Mouse (Mus musculus): ENCODE data around the gene Galnt7. TPM values are rescaled to one million over a fixed set of nuclear protein-coding genes. Genes with fewer than 3 reads are reported as not detected.
"Not testable (repeated sequence)": the region's sequence is repeated elsewhere in the genome, so short reads cannot be mapped to it uniquely, and the experiment has no call there.

Galnt7 gene
- polyA plus RNA-seq, 1 experiment from 2014 or later: 17.3 TPM

DNA sequence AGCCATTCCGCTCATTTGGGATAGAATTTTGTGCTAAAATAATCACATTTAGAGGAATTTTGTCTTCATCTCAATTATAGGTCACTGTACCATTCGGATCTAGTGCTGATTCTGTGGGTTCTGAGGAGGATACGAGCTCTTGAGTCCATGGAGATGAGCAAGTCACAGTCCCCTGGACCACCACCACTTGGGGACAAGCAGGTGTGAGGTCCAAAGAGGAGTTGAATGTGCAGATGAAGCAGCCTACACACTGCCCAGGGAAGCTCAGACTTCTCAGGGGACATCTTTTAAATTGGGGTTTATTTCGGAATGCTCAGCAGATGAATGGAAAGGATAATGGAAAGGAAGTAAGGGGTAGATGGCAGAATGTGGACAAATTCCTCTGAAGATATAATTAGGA is 119.7 kb downstream of the Galnt7 start:
- H3K36me3 ChIP-seq (ENCODE audit: control insufficient read depth, insufficient read depth, low read length): peaks cover 4% of the 10 kb centered on the region; the same call in 1 of the 2 replicates
- H3K4me2 ChIP-seq (replicated peaks; ENCODE audit: low read depth, low read length): no peak overlapping the region
- DNase-seq (ENCODE audit: low spot score) (no peak), ATAC-seq (ENCODE audit: low FRiP score) (no peak)
- H3K9me3 ChIP-seq (ENCODE audit: control insufficient read depth, low read length): no peaks in the 10 kb centered on the region
- H3K27ac ChIP-seq (ENCODE audit: low read depth, low read length): no peak overlapping the region
- no peaks in the 10 kb centered on the region for H3K4me1 ChIP-seq (replicated peaks; ENCODE audit: control insufficient read depth, insufficient read depth, low read length)
- H3K9ac ChIP-seq (ENCODE audit: low read depth, low read length): no peak overlapping the region
- WGBS: 92% methylated on average over 4 of the region's 4 CpGs
- H3K4me3 ChIP-seq (ENCODE audit: low read depth, low read length): no peak overlapping the region
- no peaks in the 10 kb centered on the region for H3K27me3 ChIP-seq (ENCODE audit: control insufficient read depth, insufficient read depth, low read length)

- H3K4me1 ChIP-seq (replicated peaks; ENCODE audit: control insufficient read depth, insufficient read depth, low read length): no peaks in the 10 kb centered on the region
- peaks cover 4% of the 10 kb centered on the region; the same call in 1 of the 2 replicates for H3K36me3 ChIP-seq (ENCODE audit: control insufficient read depth, insufficient read depth, low read length)
- 56% methylated on average over 2 of the region's 2 CpGs for WGBS
- H3K9ac ChIP-seq (ENCODE audit: low read depth, low read length): no peak overlapping the region
- no peak for ATAC-seq (ENCODE audit: low FRiP score)
- H3K27me3 ChIP-seq (ENCODE audit: control insufficient read depth, insufficient read depth, low read length): no peaks in the 10 kb centered on the region
- no peak overlapping the region for H3K27ac ChIP-seq (ENCODE audit: low read depth, low read length)
- DNase-seq (ENCODE audit: low spot score): no peak
- H3K4me3 ChIP-seq (ENCODE audit: low read depth, low read length): no peak overlapping the region
- no peak overlapping the region for H3K4me2 ChIP-seq (replicated peaks; ENCODE audit: low read depth, low read length)
- H3K9me3 ChIP-seq (ENCODE audit: control insufficient read depth, low read length): no peaks in the 10 kb centered on the region
Observed at GRCm38 (mm10) chr8:57532223-57532622, 120.6 kb downstream of the Galnt7 start.

DNA sequence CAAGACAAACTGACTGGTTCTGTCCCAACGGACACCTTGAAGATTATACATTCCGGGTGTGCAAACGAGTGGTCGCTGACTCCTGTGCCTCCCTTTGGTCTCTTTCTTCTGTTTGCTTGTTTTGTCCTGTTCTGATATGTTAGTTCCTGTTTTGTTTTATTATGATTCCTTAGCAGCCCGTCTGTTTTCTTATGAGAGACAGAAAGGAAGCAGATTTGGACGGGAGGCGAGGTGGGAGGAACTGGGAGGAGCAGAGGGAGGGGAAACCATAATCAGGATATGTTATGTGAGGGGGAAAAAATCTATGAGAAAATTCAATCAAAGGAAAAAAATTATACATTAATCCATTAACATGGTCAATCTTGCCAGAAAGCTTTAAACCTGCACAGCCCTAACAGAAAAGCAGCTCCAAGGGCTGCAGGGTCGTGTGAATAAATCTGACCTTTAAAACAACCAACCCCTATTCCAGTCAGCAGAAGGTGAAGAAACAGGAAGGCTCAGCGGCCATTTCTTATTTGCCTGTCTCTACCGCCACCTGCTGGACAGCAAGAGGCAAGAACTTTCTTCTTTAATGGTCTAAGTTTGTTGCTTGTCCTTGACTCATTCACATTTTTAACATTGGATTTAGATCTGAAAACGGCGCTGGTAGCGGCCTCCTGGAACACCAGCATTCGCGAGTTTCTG is 122.0 kb downstream of the Galnt7 start:
- ATAC-seq (ENCODE audit: low FRiP score): peak; percentile 70; the same call in 1 of the 2 replicates
- no peaks in the 10 kb centered on the region for H3K9me3 ChIP-seq (ENCODE audit: control insufficient read depth, low read length)
- H3K4me2 ChIP-seq (replicated peaks; ENCODE audit: low read depth, low read length): no peak overlapping the region
- H3K9ac ChIP-seq (ENCODE audit: low read depth, low read length): no peak overlapping the region
- H3K36me3 ChIP-seq (ENCODE audit: control insufficient read depth, insufficient read depth, low read length): peaks cover under 1% of the 10 kb centered on the region; the same call in 1 of the 2 replicates
- H3K27ac ChIP-seq (ENCODE audit: low read depth, low read length): no peak overlapping the region
- no peak overlapping the region for H3K4me3 ChIP-seq (ENCODE audit: low read depth, low read length)
- no peaks in the 10 kb centered on the region for H3K4me1 ChIP-seq (replicated peaks; ENCODE audit: control insufficient read depth, insufficient read depth, low read length)
- peak; percentile 82 for DNase-seq (ENCODE audit: low spot score)
- 38% methylated on average over 15 of the region's 15 CpGs for WGBS
- no peaks in the 10 kb centered on the region for H3K27me3 ChIP-seq (ENCODE audit: control insufficient read depth, insufficient read depth, low read length)

DNA sequence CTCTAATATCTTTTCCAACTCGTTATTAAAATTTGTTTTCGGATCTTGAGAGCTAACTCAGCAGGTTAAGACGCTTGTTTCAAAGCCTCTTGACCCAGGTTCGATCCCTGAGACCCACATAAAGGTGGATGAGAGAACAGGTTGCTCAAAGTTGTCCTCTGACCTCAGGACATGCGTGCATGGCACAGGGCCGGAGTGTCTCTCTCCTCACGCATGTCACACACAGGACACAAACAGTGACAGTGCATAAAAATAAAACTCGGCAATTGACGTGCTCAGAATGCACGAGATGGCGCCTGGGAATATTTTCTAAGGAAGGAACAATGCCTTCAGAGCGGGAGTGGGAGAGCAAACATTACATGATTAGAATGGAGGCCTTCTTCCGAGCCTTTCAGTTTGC is 122.6 kb downstream of the Galnt7 start:
- Histone ChIP-seq H3K27me3 (ENCODE audit: control insufficient read depth, insufficient read depth, low read length) (no peaks in the 10 kb centered on the region), H3K4me2 (replicated peaks; ENCODE audit: low read depth, low read length) (no peak overlapping the region), H3K9ac (ENCODE audit: low read depth, low read length) (no peak overlapping the region), H3K4me1 (replicated peaks; ENCODE audit: control insufficient read depth, insufficient read depth, low read length) (no peaks in the 10 kb centered on the region), H3K4me3 (ENCODE audit: low read depth, low read length) (no peak overlapping the region), H3K36me3 (ENCODE audit: control insufficient read depth, insufficient read depth, low read length) (no peaks in the 10 kb centered on the region; the same call in 1 of the 2 replicates), H3K27ac (ENCODE audit: low read depth, low read length) (no peak overlapping the region), H3K9me3 (ENCODE audit: control insufficient read depth, low read length) (no peaks in the 10 kb centered on the region)
- 93% methylated on average over 13 of the region's 13 CpGs for WGBS
- ATAC-seq (ENCODE audit: low FRiP score) (no peak), DNase-seq (ENCODE audit: low spot score) (no peak)

DNA sequence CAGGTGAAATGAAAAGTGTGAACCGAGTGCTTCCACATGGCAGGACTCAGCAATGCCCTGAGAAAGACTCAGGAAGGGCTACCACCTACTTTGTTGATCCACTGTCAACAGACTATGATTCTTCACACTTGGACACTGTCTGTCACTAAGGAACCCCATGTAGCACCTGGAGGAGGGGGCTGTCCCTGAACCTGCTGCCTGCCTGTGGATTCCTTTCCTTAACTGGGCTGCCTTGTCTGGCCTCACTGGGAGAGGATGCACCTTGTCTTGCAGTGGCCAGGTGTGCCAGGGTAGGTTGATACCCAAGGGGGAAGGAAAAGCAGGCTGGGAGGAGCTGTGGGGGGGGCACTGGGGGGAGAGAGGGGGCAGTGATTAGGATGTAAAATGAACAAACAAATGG is 124.8 kb downstream of the Galnt7 start:
- WGBS: 93% methylated on average over 1 of the region's 1 CpGs
- no peak overlapping the region for H3K4me2 ChIP-seq (replicated peaks; ENCODE audit: low read depth, low read length)
- no peaks in the 10 kb centered on the region for H3K9me3 ChIP-seq (ENCODE audit: control insufficient read depth, low read length)
- no peak overlapping the region for H3K9ac ChIP-seq (ENCODE audit: low read depth, low read length)
- H3K4me3 ChIP-seq (ENCODE audit: low read depth, low read length): no peak overlapping the region
- no peak overlapping the region for H3K27ac ChIP-seq (ENCODE audit: low read depth, low read length)
- no peaks in the 10 kb centered on the region for H3K4me1 ChIP-seq (replicated peaks; ENCODE audit: control insufficient read depth, insufficient read depth, low read length)
- DNase-seq (ENCODE audit: low spot score) (no peak), ATAC-seq (ENCODE audit: low FRiP score) (no peak)
- no peaks in the 10 kb centered on the region for H3K36me3 ChIP-seq (ENCODE audit: control insufficient read depth, insufficient read depth, low read length)
- no peaks in the 10 kb centered on the region for H3K27me3 ChIP-seq (ENCODE audit: control insufficient read depth, insufficient read depth, low read length)

DNA sequence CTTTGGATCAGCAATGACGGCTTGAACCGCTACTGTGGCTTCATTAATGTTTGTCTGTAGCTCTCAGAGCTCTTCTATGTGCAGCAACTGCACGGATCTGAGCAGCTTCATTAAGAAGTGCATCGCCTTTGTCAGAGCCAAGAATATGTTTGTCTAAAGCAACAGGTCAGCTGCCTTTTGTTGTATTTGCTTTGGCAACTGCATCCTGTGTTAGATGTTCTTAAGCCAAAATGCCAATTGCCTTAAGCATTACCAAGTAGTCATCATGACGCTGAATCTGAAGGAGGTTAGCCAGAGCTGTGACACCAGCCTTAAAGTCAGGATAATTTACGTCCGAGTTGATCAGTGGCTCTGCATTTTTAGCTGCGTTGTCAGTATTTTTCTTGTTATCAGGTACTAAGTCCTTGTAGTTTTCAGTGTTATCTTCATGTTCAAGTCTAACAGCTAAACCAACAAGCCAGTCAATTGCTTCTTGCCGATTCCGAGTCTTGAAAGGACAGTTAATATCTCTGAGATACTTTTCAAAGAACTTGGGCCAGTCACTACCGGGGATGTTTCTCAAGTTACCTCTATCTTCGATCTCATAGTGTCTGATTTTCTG is 132.5 kb downstream of the Galnt7 start:
- no peaks in the 10 kb centered on the region for H3K36me3 ChIP-seq (ENCODE audit: control insufficient read depth, insufficient read depth, low read length)
- H3K9me3 ChIP-seq (ENCODE audit: control insufficient read depth, low read length): no peaks in the 10 kb centered on the region
- no peak overlapping the region for H3K9ac ChIP-seq (ENCODE audit: low read depth, low read length)
- no peak overlapping the region for H3K4me3 ChIP-seq (ENCODE audit: low read depth, low read length)
- H3K4me1 ChIP-seq (replicated peaks; ENCODE audit: control insufficient read depth, insufficient read depth, low read length): no peaks in the 10 kb centered on the region
- H3K27me3 ChIP-seq (ENCODE audit: control insufficient read depth, insufficient read depth, low read length): no peaks in the 10 kb centered on the region
- DNase-seq (ENCODE audit: low spot score) (no peak), ATAC-seq (ENCODE audit: low FRiP score) (no peak)
- 89% methylated on average over 12 of the region's 12 CpGs for WGBS
- H3K4me2 ChIP-seq (replicated peaks; ENCODE audit: low read depth, low read length): no peak overlapping the region
- no peak overlapping the region for H3K27ac ChIP-seq (ENCODE audit: low read depth, low read length)

DNA sequence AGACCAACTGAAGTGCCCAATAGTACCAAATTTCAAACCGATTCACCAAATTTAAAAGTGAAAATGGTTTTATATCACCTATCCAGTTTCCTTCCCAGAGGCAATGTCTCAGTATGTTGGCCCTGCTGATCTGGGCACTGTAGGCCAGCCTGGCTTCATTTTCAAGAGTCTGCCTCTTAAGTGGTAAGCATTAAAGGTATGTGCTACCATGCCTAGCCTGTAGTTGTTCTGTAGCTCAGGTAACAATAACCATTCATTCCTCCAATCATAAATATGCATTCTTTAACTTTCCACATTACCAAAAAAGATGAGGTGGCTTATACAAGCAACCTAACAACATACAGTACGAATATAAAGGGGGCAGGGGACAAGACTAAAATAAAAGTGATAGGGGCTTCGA is 135.1 kb downstream of the Galnt7 start:
- H3K36me3 ChIP-seq (ENCODE audit: control insufficient read depth, insufficient read depth, low read length): no peaks in the 10 kb centered on the region
- no peak overlapping the region for H3K4me2 ChIP-seq (replicated peaks; ENCODE audit: low read depth, low read length)
- H3K27me3 ChIP-seq (ENCODE audit: control insufficient read depth, insufficient read depth, low read length): no peaks in the 10 kb centered on the region
- H3K27ac ChIP-seq (ENCODE audit: low read depth, low read length): no peak overlapping the region
- no peaks in the 10 kb centered on the region for H3K4me1 ChIP-seq (replicated peaks; ENCODE audit: control insufficient read depth, insufficient read depth, low read length)
- WGBS: 91% methylated on average over 3 of the region's 3 CpGs
- H3K4me3 ChIP-seq (ENCODE audit: low read depth, low read length): no peak overlapping the region
- H3K9ac ChIP-seq (ENCODE audit: low read depth, low read length): no peak overlapping the region
- ATAC-seq (ENCODE audit: low FRiP score): no peak
- no peaks in the 10 kb centered on the region for H3K9me3 ChIP-seq (ENCODE audit: control insufficient read depth, low read length)
- no peak for DNase-seq (ENCODE audit: low spot score)

DNA sequence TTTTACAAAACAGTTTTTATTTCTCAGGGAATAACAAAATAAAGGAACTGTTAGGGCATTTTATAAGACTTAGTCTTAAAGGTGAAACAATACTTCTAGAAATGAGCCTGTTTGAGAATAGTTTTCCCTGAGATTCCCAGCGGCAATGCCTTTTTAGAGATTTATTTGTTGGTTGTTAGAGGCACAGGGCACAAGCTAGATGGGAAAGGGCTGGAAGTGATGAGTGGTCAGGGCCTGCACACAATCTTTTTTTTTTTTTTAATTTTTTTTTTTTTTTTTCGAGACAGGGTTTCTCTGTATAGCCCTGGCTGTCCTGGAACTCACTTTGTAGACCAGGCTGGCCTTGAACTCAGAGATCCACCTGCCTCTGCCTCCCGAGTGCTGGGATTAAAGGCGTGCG is 136.1 kb downstream of the Galnt7 start:
- ATAC-seq (ENCODE audit: low FRiP score); H3K9ac ChIP-seq (ENCODE audit: low read depth, low read length); H3K9me3 ChIP-seq (ENCODE audit: control insufficient read depth, low read length); DNase-seq (ENCODE audit: low spot score); H3K4me3 ChIP-seq (ENCODE audit: low read depth, low read length); H3K4me1 ChIP-seq (replicated peaks; ENCODE audit: control insufficient read depth, insufficient read depth, low read length); H3K4me2 ChIP-seq (replicated peaks; ENCODE audit: low read depth, low read length); H3K27me3 ChIP-seq (ENCODE audit: control insufficient read depth, insufficient read depth, low read length); H3K27ac ChIP-seq (ENCODE audit: low read depth, low read length); H3K36me3 ChIP-seq (ENCODE audit: control insufficient read depth, insufficient read depth, low read length): not testable (repeated sequence)
- 95% methylated on average over 4 of the region's 5 CpGs for WGBS

DNA sequence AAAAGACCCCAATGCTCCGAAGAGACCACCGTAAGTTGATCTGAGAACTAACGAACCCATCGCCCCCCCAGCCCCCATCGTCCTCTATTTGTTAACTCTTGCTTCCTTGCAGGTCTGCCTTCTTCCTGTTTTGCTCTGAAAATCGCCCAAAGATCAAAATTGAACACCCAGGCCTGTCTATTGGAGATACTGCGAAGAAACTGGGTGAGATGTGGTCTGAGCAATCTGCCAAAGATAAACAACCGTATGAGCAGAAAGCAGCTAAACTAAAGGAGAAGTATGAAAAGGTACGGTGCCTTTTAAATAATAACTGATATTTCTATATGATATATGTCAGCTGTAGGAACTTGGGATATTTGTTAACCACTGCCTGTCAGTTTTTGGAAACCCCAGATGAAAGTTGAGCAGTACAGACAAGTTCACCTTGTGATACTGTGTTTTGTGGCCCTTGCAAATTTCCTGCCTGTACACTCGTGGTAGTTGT is 139.6 kb downstream of the Galnt7 start:
- H3K36me3 ChIP-seq (ENCODE audit: control insufficient read depth, insufficient read depth, low read length); H3K4me1 ChIP-seq (replicated peaks; ENCODE audit: control insufficient read depth, insufficient read depth, low read length); H3K9me3 ChIP-seq (ENCODE audit: control insufficient read depth, low read length); H3K27me3 ChIP-seq (ENCODE audit: control insufficient read depth, insufficient read depth, low read length); DNase-seq (ENCODE audit: low spot score); ATAC-seq (ENCODE audit: low FRiP score); H3K27ac ChIP-seq (ENCODE audit: low read depth, low read length): not testable (repeated sequence)
- peak overlapping the region; percentile 86 for H3K4me3 ChIP-seq (ENCODE audit: low read depth, low read length)
- 29% methylated on average over 9 of the region's 10 CpGs for WGBS
- peak overlapping the region; percentile 99 for H3K9ac ChIP-seq (ENCODE audit: low read depth, low read length)
- peak overlapping the region; percentile 61 for H3K4me2 ChIP-seq (replicated peaks; ENCODE audit: low read depth, low read length)
